Mouse (Mus musculus) urinary bladder, postnatal 14 days (tissue): ENCODE data around the gene Tbc1d14.

ENCODE experiments used
- DNase-seq: peaks from one replicate; pipeline ENCODE4 v3.0.0; 2021; ENCODE audit warnings: low spot score

Tbc1d14 gene

GRCm38 (mm10) chr5:36461231-36461630 is 131.8 kb downstream of the Tbc1d14 start:
- no peak for DNase-seq

GRCm38 (mm10) chr5:36460712-36461111 is 132.4 kb downstream of the Tbc1d14 start:
- DNase-seq: no peak

GRCm38 (mm10) chr5:36458926-36459325 is 134.2 kb downstream of the Tbc1d14 start:
- peak; percentile 50 for DNase-seq

- no peak for DNase-seq
Observed at GRCm38 (mm10) chr5:36457706-36458105, 135.4 kb downstream of the Tbc1d14 start.

- DNase-seq: no peak
Observed at GRCm38 (mm10) chr5:36452821-36453220, 140.3 kb downstream of the Tbc1d14 start.

GRCm38 (mm10) chr5:36451872-36452389 is 141.1 kb downstream of the Tbc1d14 start:
- no peak for DNase-seq

GRCm38 (mm10) chr5:36451119-36451518 is 142.0 kb downstream of the Tbc1d14 start:
- DNase-seq: no peak

GRCm38 (mm10) chr5:36449710-36450358 is 143.2 kb downstream of the Tbc1d14 start:
- DNase-seq: no peak

- DNase-seq: no peak
Observed at GRCm38 (mm10) chr5:36447872-36448271, 145.2 kb downstream of the Tbc1d14 start.

- no peak for DNase-seq
Observed at GRCm38 (mm10) chr5:36446166-36446890, 146.7 kb downstream of the Tbc1d14 start.

GRCm38 (mm10) chr5:36445028-36445427 is 148.0 kb downstream of the Tbc1d14 start:
- DNase-seq: peak; percentile 72

- no peak for DNase-seq
Observed at GRCm38 (mm10) chr5:36444611-36445010, 148.5 kb downstream of the Tbc1d14 start.

GRCm38 (mm10) chr5:36440741-36441140 is 152.3 kb downstream of the Tbc1d14 start:
- DNase-seq: no peak
